Mouse (Mus musculus): Measurements from ENCODE around the gene Insl5. TPM values are rescaled to one million over a fixed set of nuclear protein-coding genes. Genes with fewer than 3 reads are reported as not detected.

Gene Insl5
- polyA plus RNA-seq, 1 experiment from 2014 or later, result not detected

- H3K9ac ChIP-seq (replicated peaks; ENCODE audit: low read length), result no peak overlapping the region
- H3K4me3 ChIP-seq (replicated peaks; ENCODE audit: low read depth, low read length), result no peak overlapping the region
- H3K4me1 ChIP-seq (ENCODE audit: control insufficient read depth, insufficient read depth, low read length), result no peaks in the 10 kb centered on the region
- ATAC-seq (ENCODE audit: low FRiP score, low TSS enrichment) (no peak), DNase-seq (no peak)
- WGBS, result 63% methylated on average over 3 of the region's 3 CpGs
- H3K36me3 ChIP-seq (ENCODE audit: control insufficient read depth, insufficient read depth, low read length), result peaks cover 9% of the 10 kb centered on the region
- no peak overlapping the region for H3K4me2 ChIP-seq (ENCODE audit: low read length)
- H3K9me3 ChIP-seq (ENCODE audit: control insufficient read depth, low read length), result no peaks in the 10 kb centered on the region
- H3K27me3 ChIP-seq (ENCODE audit: control insufficient read depth, insufficient read depth, low read length), result no peaks in the 10 kb centered on the region
- H3K27ac ChIP-seq (replicated peaks; ENCODE audit: low read depth, low read length), result no peak overlapping the region
Measured at GRCm38 (mm10) chr4:102972071-102972470, 54.6 kb downstream of the Insl5 start.

GRCm38 (mm10) chr4:102971159-102971558 lies 55.5 kb downstream of the Insl5 start:
- Histone ChIP-seq H3K9ac (replicated peaks; ENCODE audit: low read length) (no peak overlapping the region), H3K4me2 (ENCODE audit: low read length) (no peak overlapping the region), H3K27ac (replicated peaks; ENCODE audit: low read depth, low read length) (no peak overlapping the region), H3K4me3 (replicated peaks; ENCODE audit: low read depth, low read length) (no peak overlapping the region), H3K4me1 (ENCODE audit: control insufficient read depth, insufficient read depth, low read length) (no peaks in the 10 kb centered on the region), H3K27me3 (ENCODE audit: control insufficient read depth, insufficient read depth, low read length) (no peaks in the 10 kb centered on the region), H3K9me3 (ENCODE audit: control insufficient read depth, low read length) (no peaks in the 10 kb centered on the region), H3K36me3 (ENCODE audit: control insufficient read depth, insufficient read depth, low read length) (peaks cover 18% of the 10 kb centered on the region)
- DNase-seq (no peak), ATAC-seq (ENCODE audit: low FRiP score, low TSS enrichment) (no peak)
- WGBS, result 80% methylated on average over 5 of the region's 5 CpGs

- Histone ChIP-seq H3K4me3 (replicated peaks; ENCODE audit: low read depth, low read length) (no peak overlapping the region), H3K27ac (replicated peaks; ENCODE audit: low read depth, low read length) (no peak overlapping the region), H3K27me3 (ENCODE audit: control insufficient read depth, insufficient read depth, low read length) (no peaks in the 10 kb centered on the region), H3K4me2 (ENCODE audit: low read length) (no peak overlapping the region), H3K9me3 (ENCODE audit: control insufficient read depth, low read length) (no peaks in the 10 kb centered on the region), H3K36me3 (ENCODE audit: control insufficient read depth, insufficient read depth, low read length) (peaks cover 25% of the 10 kb centered on the region), H3K4me1 (ENCODE audit: control insufficient read depth, insufficient read depth, low read length) (no peaks in the 10 kb centered on the region), H3K9ac (replicated peaks; ENCODE audit: low read length) (no peak overlapping the region)
- ATAC-seq (ENCODE audit: low FRiP score, low TSS enrichment), result no peak
- peak; percentile 6 for DNase-seq
- WGBS, result 92% methylated on average over 5 of the region's 5 CpGs
Measured at GRCm38 (mm10) chr4:102969599-102969998, 57.0 kb downstream of the Insl5 start.

Other genes starting within 250 kb of the Insl5 start
- gene Tctex1d1, start 48.2 kb downstream of the Insl5 start, polyA plus RNA-seq (2014; fragmentation: Nextera tagmentation; extraction: Ambion mirVana), result 0.61 and 1.2 TPM in 2 replicates
- 31.9 and 42.6 TPM in 2 replicates for gene Mier1, start 87.5 kb upstream of the Insl5 start, polyA plus RNA-seq (2014; fragmentation: Nextera tagmentation; extraction: Ambion mirVana)
- gene Wdr78, start 87.7 kb upstream of the Insl5 start, polyA plus RNA-seq (2014; fragmentation: Nextera tagmentation; extraction: Ambion mirVana), result 4.0 and 5.3 TPM in 2 replicates
- gene Slc35d1, start 188.3 kb upstream of the Insl5 start, polyA plus RNA-seq (2014; fragmentation: Nextera tagmentation; extraction: Ambion mirVana), result 4.3 and 6.1 TPM in 2 replicates

Measured in midbrain, embryonic 14.5 days (tissue).